Mouse (Mus musculus): ENCODE measurements around the gene Rprd2. TPM values are rescaled to one million over a fixed set of nuclear protein-coding genes. Genes with fewer than 3 reads are reported as not detected.
A peak's percentile ranks its signal among the peaks of the same experiment; 100 is the strongest.

The Rprd2 gene
- polyA plus RNA-seq, 1 experiment from 2014 or later, result 24.4 TPM

GRCm38 (mm10) chr3:95855502-95856089 is 36.9 kb upstream of the Rprd2 start, which contains the start of gene Prpf3:
Prpf3 (minus strand) TSS chr3:95855885.
- Histone ChIP-seq H3K9ac (peak within 1 kb of the TSS; percentile 82), H3K27me3 (no peaks in the 10 kb centered on the region), H3K4me3 (peak within 1 kb of the TSS; percentile 86), H3K9me3 (no peaks in the 10 kb centered on the region), H3K4me1 (replicated peaks) (peaks cover 12% of the 10 kb centered on the region), H3K27ac (peak within 1 kb of the TSS; percentile 83), H3K4me2 (peak within 1 kb of the TSS; percentile 74), H3K36me3 (peaks cover 26% of the 10 kb centered on the region)
- ATAC-seq (ENCODE audit: low FRiP score), result peak; percentile 99
- under 1% methylated on average over 54 of the region's 56 CpGs for WGBS

GRCm38 (mm10) chr3:95851317-95851716 is 32.7 kb upstream of the Rprd2 start:
- Histone ChIP-seq H3K36me3 (peaks cover 68% of the 10 kb centered on the region), H3K27ac (no peak overlapping the region), H3K9me3 (no peaks in the 10 kb centered on the region), H3K4me2 (no peak overlapping the region), H3K27me3 (no peaks in the 10 kb centered on the region), H3K9ac (no peak overlapping the region), H3K4me1 (replicated peaks) (peaks cover 12% of the 10 kb centered on the region), H3K4me3 (no peak overlapping the region)
- no peak for ATAC-seq (ENCODE audit: low FRiP score)
- WGBS, result 98% methylated on average over 8 of the region's 8 CpGs

- ATAC-seq (ENCODE audit: low FRiP score), result no peak
- WGBS, result 94% methylated on average over 4 of the region's 4 CpGs
- peaks cover 9% of the 10 kb centered on the region for H3K4me1 ChIP-seq (replicated peaks)
- no peak overlapping the region for H3K4me3 ChIP-seq
- H3K9ac ChIP-seq, result no peak overlapping the region
- no peaks in the 10 kb centered on the region for H3K27me3 ChIP-seq
- H3K36me3 ChIP-seq, result peaks cover 74% of the 10 kb centered on the region
- no peaks in the 10 kb centered on the region for H3K9me3 ChIP-seq
- no peak overlapping the region for H3K27ac ChIP-seq
- no peak overlapping the region for H3K4me2 ChIP-seq
These were observed 31.9 kb upstream of the Rprd2 start for GRCm38 (mm10) chr3:95850611-95851010.

- no peaks in the 10 kb centered on the region for H3K9me3 ChIP-seq
- no peak for ATAC-seq (ENCODE audit: low FRiP score)
- 92% methylated on average over 3 of the region's 3 CpGs for WGBS
These were observed 24.0 kb upstream of the Rprd2 start for GRCm38 (mm10) chr3:95842503-95843214.

GRCm38 (mm10) chr3:95839250-95839649 is 20.6 kb upstream of the Rprd2 start:
- no peaks in the 10 kb centered on the region for H3K27me3 ChIP-seq
- WGBS, result 92% methylated on average over 2 of the region's 2 CpGs
- no peak for ATAC-seq (ENCODE audit: low FRiP score)

More at GRCm38 (mm10) chr3:95842503-95843214, 24.0 kb upstream of the Rprd2 start:
- Histone ChIP-seq H3K4me2 (no peak overlapping the region), H3K4me3 (no peak overlapping the region), H3K9ac (no peak overlapping the region), H3K27me3 (no peaks in the 10 kb centered on the region), H3K4me1 (replicated peaks) (no peaks in the 10 kb centered on the region), H3K27ac (no peak overlapping the region), H3K36me3 (peaks cover 85% of the 10 kb centered on the region)

GRCm38 (mm10) chr3:95829053-95829452 is 10.4 kb upstream of the Rprd2 start:
- Histone ChIP-seq H3K27me3 (no peaks in the 10 kb centered on the region), H3K9me3 (no peaks in the 10 kb centered on the region), H3K9ac (no peak overlapping the region), H3K4me3 (no peak overlapping the region), H3K27ac (no peak overlapping the region), H3K4me2 (no peak overlapping the region), H3K4me1 (replicated peaks) (no peaks in the 10 kb centered on the region), H3K36me3 (peaks cover 62% of the 10 kb centered on the region)
- ATAC-seq (ENCODE audit: low FRiP score), result no peak
- 97% methylated on average over 4 of the region's 4 CpGs for WGBS

More at GRCm38 (mm10) chr3:95839250-95839649, 20.6 kb upstream of the Rprd2 start:
- Histone ChIP-seq H3K36me3 (peaks cover 77% of the 10 kb centered on the region), H3K9me3 (no peaks in the 10 kb centered on the region), H3K4me3 (no peak overlapping the region), H3K4me2 (no peak overlapping the region), H3K27ac (no peak overlapping the region), H3K4me1 (replicated peaks) (no peaks in the 10 kb centered on the region), H3K9ac (no peak overlapping the region)

- no peaks in the 10 kb centered on the region for H3K9me3 ChIP-seq
- no peak overlapping the region for H3K4me3 ChIP-seq
- 72% methylated on average over 2 of the region's 2 CpGs for WGBS
- H3K4me1 ChIP-seq (replicated peaks), result no peaks in the 10 kb centered on the region
- ATAC-seq (ENCODE audit: low FRiP score), result no peak
- no peaks in the 10 kb centered on the region for H3K27me3 ChIP-seq
- H3K4me2 ChIP-seq, result no peak overlapping the region
- no peak overlapping the region for H3K27ac ChIP-seq
- no peak overlapping the region for H3K9ac ChIP-seq
- peaks cover 37% of the 10 kb centered on the region for H3K36me3 ChIP-seq
These were observed 7.6 kb upstream of the Rprd2 start for GRCm38 (mm10) chr3:95826275-95826674.

GRCm38 (mm10) chr3:95820046-95821010 is 1.7 kb upstream of the Rprd2 start:
- no peaks in the 10 kb centered on the region for H3K27me3 ChIP-seq
- H3K9me3 ChIP-seq, result no peaks in the 10 kb centered on the region
- peaks cover 27% of the 10 kb centered on the region for H3K4me1 ChIP-seq (replicated peaks)
- WGBS, result 43% methylated on average over 10 of the region's 10 CpGs
- H3K36me3 ChIP-seq, result no peaks in the 10 kb centered on the region
- H3K9ac ChIP-seq, result peak overlapping the region; percentile 80
- ATAC-seq (ENCODE audit: low FRiP score), result peak; percentile 5; the same call in 1 of the 2 replicates
- H3K4me3 ChIP-seq, result peak overlapping the region; percentile 76
- peak overlapping the region; percentile 59 for H3K4me2 ChIP-seq
- peak overlapping the region; percentile 100 for H3K27ac ChIP-seq

- Histone ChIP-seq H3K4me2 (peak overlapping the region; percentile 59), H3K9me3 (no peaks in the 10 kb centered on the region), H3K4me1 (replicated peaks) (peaks cover 31% of the 10 kb centered on the region), H3K27ac (peak overlapping the region; percentile 100), H3K36me3 (no peaks in the 10 kb centered on the region), H3K9ac (peak overlapping the region; percentile 80), H3K4me3 (peak overlapping the region; percentile 76), H3K27me3 (no peaks in the 10 kb centered on the region)
- peak; percentile 98 for ATAC-seq (ENCODE audit: low FRiP score)
- under 1% methylated on average over 49 of the region's 49 CpGs for WGBS
These were observed 805 bp upstream of the Rprd2 start for GRCm38 (mm10) chr3:95819351-95819985.

GRCm38 (mm10) chr3:95818026-95818511 is 594 bp downstream of the Rprd2 start:
- peak; percentile 1; the same call in 1 of the 2 replicates for ATAC-seq (ENCODE audit: low FRiP score)

GRCm38 (mm10) chr3:95816681-95817080 is 2.0 kb downstream of the Rprd2 start:
- Histone ChIP-seq H3K4me3 (peak overlapping the region; percentile 17), H3K4me2 (peak overlapping the region; percentile 60), H3K27me3 (no peaks in the 10 kb centered on the region), H3K4me1 (replicated peaks) (peaks cover 31% of the 10 kb centered on the region), H3K36me3 (0 out of 2 replicates have a peak, but pooled peaks cover 4% of the 10 kb centered on the region), H3K27ac (no peak overlapping the region), H3K9me3 (no peaks in the 10 kb centered on the region), H3K9ac (no peak overlapping the region)
- WGBS, result 91% methylated on average over 3 of the region's 3 CpGs
- ATAC-seq (ENCODE audit: low FRiP score), result no peak

More at GRCm38 (mm10) chr3:95818026-95818511, 594 bp downstream of the Rprd2 start:
- Histone ChIP-seq H3K4me1 (replicated peaks) (peaks cover 31% of the 10 kb centered on the region), H3K27me3 (no peaks in the 10 kb centered on the region), H3K4me3 (peak overlapping the region; percentile 76), H3K9me3 (no peaks in the 10 kb centered on the region), H3K9ac (peak overlapping the region; percentile 97), H3K27ac (peak overlapping the region; percentile 100), H3K36me3 (no peaks in the 10 kb centered on the region), H3K4me2 (peak overlapping the region; percentile 60)
- under 1% methylated on average over 21 of the region's 21 CpGs for WGBS
